Mouse (Mus musculus): ENCODE measurements at regions not wholly inside any gene's neighbourhood (a gene's known extent, or its start where the extent isn't known, plus 50 kb on each side); places are given as distances from the start of the nearest gene placed in this dataset.
"Not testable (repeated sequence)": the region's sequence is repeated elsewhere in the genome, so short reads cannot be mapped to it uniquely, and the experiment has no call there.

DNA sequence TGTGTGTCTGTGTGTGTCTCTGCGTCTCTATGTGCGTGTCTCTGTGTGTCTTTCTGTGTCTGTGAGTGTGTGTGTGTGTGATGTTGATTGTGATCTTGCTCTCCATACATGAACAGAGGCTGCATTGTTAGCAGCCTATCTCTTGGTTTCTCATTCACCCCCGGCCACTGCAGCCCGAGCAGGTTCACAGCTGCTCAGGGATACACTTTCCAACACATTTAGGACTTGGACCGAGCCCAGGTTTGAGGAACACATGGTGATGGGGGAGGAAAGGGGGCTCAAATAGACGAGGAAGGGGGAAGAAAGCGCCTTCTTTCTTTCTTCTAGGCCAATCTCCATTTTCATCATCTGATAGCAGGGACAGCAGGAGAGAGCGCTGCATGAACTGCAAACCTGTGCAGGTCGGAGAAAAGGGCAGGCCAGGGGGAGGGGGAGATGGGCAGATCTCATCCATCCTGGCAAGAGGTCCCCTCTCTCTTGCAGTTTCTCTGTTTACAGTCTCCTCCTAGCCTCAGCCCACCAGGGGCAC, 123.2 kb downstream of the Zfp36l1 start:
- no peak for DNase-seq (ENCODE audit: low spot score)

- no peak for DNase-seq (ENCODE audit: low spot score)
Measured at GRCm38 (mm10) chr12:79988401-79989358, 124.1 kb downstream of the Zfp36l1 start.

DNA sequence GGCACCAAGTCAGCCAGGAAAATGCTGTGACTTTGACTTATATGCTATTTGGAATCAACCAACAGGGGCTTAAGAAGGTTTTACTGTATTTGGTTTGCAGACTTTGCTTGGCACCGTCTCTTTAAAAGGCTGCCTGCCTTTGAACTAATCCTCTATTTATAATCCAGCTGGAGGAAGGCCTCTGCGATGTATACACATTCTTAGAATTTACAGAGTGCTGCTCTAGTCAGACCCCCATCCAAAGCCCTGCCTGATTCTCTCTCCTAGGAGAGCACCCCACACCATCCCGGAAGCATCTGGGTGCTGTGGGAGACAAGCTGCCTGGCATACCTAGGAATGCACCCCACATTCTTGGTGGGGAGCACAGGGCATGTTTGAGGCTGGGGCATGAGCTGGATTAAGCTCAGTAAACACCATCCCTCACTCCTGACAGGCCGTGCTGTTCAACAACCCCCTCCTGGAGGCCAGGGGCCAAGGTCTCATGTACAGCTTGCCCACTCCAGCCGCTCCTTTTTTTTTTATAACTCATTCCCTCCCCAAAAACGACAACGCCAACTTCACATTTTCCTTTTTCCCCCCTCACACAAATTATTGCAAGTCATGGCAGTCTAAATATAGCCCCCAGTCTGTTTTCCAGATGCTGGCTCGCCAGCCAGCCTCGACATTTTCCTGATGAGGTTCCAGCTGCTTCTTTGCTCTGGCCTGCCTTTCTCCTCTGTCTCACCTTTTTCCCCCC, 126.4 kb downstream of the Zfp36l1 start:
- DNase-seq (ENCODE audit: low spot score): no peak

- no peak for DNase-seq (ENCODE audit: low spot score)
Measured at GRCm38 (mm10) chr12:79984985-79985747, 127.6 kb downstream of the Zfp36l1 start.

GRCm38 (mm10) chr12:79984025-79984790, 128.6 kb downstream of the Zfp36l1 start:
- DNase-seq (ENCODE audit: low spot score): no peak

DNA sequence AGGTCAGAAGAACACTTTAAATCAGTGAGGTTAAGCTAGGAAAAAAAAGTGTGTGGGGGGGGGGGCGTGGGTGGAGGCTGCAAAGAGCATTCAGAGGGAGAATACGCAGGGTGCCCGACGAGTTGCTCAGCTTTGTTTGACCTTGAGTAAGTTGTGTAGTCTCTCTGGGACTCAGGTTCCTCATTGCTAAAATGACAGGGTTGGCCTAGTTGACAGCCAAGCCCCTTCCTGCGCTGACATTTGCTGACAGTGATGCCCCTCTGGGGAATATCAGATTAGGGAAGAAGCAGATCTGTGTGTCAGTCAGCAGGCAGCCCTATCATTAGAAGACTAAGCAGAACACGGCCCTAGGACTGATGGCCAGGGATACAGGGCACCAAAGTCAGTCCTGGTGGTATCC, 129.6 kb downstream of the Zfp36l1 start:
- no peak for DNase-seq (ENCODE audit: low spot score)

- DNase-seq (ENCODE audit: low spot score): not testable (repeated sequence)
Measured at GRCm38 (mm10) chr12:79982497-79982896, 130.3 kb downstream of the Zfp36l1 start.

DNA sequence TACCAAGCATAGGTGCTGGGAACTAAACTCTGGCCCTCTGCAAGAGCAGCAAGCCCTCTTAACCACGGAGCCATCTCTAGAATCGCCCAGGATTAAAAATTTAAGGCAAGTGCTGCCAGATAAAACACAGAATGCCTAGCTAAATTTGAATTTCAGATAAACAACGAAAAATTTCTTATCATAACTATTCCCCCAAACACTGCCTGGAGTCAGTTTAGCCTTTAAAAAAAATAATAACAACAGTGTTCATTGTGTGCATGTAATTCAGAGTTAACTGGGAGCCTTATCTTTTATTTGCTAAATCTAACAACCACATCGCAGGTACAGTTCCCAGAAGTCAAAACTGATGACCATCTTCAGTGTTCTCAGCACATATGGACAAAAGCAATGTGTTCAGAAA, 132.1 kb downstream of the Zfp36l1 start:
- DNase-seq (ENCODE audit: low spot score): no peak

DNA sequence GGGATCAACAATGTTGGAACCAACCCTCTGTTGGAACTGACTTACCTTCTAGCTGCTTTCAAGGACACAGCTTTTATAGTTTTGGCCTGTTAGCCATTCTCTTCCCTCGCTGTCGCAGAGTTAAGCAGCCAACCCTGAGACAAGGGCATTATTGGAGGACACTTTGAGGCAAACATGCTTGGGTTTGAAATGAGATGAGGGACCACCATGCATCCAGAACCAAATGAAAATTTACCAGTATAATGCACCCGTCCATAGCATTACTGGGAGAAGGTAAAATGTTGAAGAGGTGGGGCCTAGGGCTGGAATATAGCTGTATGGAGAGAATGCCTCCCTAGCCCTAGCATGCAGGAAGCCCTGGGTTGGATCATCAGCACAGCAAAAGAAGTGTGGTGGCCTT, 135.7 kb downstream of the Zfp36l1 start:
- no peak for DNase-seq (ENCODE audit: low spot score)

DNA sequence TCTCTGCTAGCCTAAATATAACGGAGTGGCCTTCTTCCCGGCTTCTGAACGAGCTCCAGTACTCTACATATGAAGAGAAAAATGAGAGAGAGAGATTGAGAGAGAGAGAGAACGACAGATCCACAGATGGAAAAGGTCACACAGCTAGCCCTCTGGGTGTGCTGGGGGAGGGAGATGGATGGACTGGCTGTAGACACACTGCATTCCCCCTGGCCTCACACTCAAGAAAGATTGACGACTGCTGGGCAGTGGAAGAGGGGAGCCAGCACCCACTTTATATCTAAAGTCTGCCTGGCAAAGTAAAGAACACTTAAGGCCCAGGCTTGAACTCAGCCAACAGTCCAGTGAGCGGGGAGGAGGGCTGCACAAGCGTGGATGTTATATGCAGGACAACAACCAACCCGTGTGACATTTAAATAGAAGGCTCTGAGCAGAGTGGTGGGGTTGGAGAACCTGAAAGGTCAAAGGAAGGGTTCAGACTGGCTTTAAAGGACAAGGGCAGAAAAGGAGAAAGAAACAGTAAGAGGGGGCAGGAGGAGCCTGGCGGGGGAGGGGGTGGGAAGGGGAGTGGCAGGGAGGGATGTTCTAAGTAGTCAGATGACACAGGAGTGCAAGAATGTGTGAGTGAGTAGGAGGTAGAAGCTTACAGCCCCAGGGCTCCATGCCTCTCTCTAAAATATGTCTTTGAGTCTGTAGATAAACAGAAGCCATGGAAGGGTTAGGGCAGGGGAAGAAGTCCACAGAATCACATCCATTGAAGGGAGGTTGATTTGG, 137.2 kb downstream of the Zfp36l1 start:
- DNase-seq (ENCODE audit: low spot score): no peak

DNA sequence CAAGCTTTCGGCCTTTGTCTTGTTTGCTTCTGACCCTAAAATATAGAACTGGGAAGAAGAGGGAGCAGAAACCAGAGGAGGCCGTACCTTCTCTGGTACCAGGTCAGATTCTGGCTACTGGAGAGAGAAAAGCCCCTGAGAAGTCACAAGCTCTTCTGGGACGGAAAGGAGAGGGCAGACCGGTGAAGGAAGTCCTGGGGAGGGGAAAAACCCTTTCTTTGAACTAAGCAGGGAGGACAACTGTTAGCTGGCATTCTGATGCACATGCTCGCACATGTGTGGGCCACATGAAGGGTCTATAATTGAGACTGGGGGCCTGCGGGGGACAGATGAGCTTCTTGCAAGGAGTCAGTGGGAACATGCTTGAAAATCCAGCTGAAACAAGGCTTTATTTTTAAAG, 137.8 kb downstream of the Zfp36l1 start:
- no peak for DNase-seq (ENCODE audit: low spot score)

DNA sequence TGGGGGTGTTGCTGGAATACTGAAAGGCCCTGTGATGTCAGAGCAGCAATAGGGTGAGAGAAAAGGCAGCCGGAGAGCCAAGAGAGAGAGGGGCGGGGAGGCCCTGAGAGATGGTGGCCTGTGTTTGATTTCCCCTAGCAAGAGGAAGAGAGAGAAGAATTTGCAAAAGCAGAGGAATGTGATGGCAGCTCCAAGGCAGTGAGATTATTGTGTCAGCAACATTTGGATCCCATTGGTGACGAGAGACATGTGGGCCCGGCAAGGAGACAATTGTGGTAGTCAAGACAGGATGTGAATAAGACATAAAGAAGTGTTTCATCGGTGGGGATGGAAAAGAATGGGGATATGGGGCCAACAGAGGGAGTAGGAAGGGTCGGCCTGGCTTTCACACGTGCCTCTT, 138.3 kb downstream of the Zfp36l1 start:
- no peak for DNase-seq (ENCODE audit: low spot score)

DNA sequence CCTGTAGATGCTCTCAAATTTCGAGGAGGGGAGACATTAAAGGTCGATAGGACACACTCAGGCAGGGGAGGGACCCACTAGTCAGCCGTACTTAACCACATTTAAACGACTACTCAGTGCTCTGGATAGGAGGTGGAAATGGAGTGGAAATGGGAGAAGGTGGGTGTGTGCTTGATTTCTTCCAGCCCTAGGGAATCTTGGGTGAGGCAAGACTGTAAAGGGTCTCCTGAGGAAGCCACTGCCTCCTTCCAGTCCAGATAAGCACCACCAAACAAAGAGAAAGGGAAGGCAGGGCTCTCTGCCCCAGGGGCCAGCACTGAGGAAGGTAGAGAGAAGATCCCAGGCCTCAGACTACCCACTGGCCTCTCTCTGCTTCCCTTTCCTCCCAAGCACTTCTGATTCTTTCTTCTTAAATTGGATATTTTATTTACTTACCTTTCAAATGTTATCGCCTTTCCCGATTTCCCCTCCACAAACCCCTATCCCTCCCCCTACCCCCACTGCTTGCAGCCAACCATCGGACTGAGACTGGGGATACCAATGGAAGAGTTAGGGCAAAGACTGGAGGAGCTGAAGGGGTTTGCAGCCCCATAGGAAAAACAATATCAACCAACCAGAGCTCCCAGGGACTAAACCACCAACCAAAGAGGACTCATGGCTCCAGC, 139.1 kb downstream of the Zfp36l1 start:
- no peak for DNase-seq (ENCODE audit: low spot score)

DNA sequence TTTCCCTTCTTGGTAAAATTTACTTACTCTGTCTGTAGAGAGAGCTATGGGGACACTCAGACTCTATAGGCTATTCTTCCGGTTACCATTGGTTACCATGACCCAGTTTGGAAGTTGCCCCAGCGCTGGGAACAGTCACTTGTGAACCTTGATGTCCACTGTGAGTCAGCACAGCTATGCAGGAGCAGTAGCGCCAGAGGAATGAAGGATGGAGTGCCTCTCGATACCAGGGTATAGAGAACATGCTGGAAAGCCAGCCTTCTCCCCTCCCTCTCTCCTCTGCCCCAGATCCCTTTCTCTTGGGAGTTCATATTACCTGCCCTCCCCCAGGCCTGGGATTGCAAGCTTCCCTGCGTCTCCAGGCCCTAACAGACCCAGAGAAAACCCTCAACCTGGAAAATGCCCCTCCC, 141.8 kb downstream of the Zfp36l1 start:
- no peak for DNase-seq (ENCODE audit: low spot score)

- DNase-seq (ENCODE audit: low spot score): no peak
Measured at GRCm38 (mm10) chr12:79970227-79970901, 142.4 kb downstream of the Zfp36l1 start.

DNA sequence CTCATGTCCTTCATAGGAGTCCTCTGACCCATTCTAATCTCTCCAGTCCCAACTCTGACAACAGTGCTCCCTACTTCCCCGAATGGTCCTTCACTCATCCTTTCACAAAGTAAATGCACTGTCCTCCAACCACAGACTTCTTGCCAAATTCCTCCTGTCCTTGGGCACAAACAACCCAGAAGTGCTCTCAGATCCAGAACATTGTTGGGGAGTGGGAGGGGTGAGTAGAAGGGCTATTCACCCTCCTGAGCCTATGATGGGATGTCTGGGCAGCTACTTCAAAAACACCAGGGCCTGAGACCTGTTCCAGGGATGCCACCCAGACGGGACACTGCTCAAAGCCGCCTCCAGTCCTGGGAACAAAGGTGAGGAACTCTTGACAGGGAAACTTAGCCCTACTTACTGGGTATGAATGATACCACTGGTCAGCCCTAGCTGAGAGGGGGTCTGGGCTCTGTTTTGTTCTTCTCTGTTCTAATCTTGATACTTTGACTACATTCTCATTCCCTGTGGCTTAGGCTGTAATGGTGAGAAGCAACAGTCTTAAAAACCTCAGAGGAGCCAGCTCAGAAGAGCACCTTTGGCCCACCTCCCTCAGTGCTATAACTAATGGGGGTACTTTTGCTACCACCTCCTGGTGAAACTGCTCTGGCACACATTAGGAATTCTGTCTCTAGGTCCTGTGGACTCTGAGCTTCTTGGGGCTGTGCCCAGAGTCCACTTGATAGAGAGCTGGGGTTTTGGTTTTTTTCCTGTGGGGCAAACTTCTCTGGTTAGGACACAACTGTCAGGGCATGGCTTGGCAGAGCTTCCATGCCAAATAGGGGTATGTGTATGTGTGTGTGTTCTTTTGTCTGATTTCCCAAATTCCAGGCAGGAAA, 143.2 kb downstream of the Zfp36l1 start:
- no peak for DNase-seq (ENCODE audit: low spot score)

DNA sequence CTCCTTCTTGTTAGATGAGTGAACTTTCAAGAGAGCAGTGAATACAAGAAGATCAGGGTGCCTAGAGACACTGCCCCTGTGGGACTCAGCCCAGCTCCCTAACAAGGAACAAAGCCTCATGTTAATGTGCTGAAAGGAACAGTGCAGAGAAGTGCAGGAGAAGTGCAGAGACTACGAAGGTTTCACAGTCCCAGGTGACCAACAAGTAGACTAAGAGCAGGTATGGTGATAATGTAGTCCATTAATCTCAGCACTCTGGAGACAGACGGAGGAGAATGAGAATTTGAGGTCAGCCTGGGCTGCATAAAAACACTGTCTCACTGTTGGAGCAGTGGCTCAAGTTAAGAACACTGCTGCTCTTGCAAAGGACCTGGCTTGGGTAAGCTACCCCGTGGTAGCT, 144.1 kb downstream of the Zfp36l1 start:
- DNase-seq (ENCODE audit: low spot score): no peak

- DNase-seq (ENCODE audit: low spot score): no peak
Measured at GRCm38 (mm10) chr12:79967491-79968255, 145.1 kb downstream of the Zfp36l1 start.
